Mouse (Mus musculus): Measurements from ENCODE around the gene Plvap. TPM values are rescaled to one million over a fixed set of nuclear protein-coding genes. Genes with fewer than 3 reads are reported as not detected.

Gene Plvap
- polyA plus RNA-seq, 1 experiment from 2014 or later, result 20.8 TPM

DNA sequence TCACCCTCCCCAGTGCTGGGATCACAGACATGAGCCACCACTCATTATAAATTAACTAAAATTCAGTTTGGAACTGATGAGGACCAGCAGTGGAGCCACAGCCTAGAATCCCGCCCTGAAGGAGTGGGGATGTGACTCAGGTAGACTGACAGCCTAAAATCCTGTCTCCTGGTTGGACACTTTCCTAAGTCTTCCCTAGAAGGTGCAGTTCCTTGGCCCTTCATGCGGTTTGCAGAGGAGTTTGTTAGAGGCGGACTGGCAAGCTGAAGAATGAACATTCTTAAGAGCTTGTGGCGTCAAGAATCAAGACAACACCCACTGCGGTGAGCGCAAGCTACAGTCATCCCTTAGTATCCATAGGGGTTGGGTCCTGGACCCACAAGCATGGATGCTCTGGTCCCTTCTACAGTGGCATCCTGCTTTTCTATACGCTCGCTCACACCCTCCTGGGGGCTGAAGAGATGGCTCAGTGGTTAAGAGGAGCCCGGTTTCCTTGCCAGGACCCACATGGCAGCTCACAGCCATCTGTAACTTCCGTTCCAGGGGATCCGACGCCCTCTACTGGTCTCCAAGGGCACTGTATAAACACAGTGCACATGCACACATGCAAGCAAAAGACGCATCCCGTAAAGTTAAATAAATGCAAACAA lies 34.2 kb downstream of the Plvap start:
- Histone ChIP-seq H3K27me3 (no peaks in the 10 kb centered on the region), H3K9me3 (no peaks in the 10 kb centered on the region), H3K36me3 (peaks cover 80% of the 10 kb centered on the region), H3K4me1 (replicated peaks) (peaks cover 43% of the 10 kb centered on the region), H3K4me2 (peak overlapping the region; percentile 71), H3K4me3 (peak overlapping the region; percentile 53), H3K27ac (replicated peaks) (peak overlapping the region; percentile 93), H3K9ac (peak overlapping the region; percentile 78)
- WGBS, result 37% methylated on average over 14 of the region's 14 CpGs
- no peak; the same call in 1 of the 2 replicates for ATAC-seq (ENCODE audit: low read depth)

DNA sequence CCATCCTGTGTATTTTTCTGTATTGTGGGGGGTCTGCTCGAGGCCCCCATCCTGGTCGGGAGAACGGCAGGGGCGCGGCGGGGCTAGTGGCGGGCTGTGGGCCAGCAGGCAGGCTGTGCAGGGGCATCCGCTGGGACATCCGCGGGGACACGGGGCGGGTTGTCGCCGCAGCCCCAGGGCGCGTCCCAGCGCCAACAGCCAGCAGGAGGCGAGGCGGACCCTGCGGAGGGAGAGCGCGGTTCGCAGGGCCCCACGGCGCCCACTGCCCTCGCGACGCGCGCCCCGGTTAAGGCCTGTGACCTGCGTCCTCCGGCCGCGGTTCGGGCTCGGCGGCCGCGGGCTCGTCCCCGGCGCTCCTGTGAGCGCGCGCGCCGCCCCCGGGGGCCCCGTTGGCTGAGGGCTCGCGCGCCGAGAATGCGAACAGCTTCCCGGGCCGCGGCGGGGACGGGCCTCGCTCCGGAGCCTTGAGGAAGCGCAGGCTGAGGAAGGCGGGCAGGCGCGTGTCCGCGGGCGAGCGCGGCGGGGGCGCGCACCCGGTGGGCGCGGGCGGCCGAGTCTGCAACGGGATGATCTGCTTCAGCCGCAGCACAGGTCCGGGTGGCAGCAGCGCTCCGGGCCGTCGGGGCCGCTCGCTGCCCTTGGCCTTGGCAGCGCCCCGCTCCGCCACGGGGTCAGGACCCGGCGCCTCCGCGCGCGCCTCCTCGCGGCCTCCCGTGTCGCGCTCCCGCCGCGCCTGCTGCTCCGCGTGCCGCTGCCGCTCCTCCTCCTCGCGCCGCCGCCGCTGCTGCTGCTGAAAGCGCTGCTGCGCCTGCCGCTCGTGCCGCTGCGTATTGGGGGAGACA lies 35.2 kb downstream of the Plvap start:
- ATAC-seq (ENCODE audit: low read depth), result peak; percentile 59
- peaks cover 80% of the 10 kb centered on the region for H3K36me3 ChIP-seq
- H3K27ac ChIP-seq (replicated peaks), result peak overlapping the region; percentile 93
- H3K4me2 ChIP-seq, result peak overlapping the region; percentile 71
- no peaks in the 10 kb centered on the region for H3K9me3 ChIP-seq
- WGBS, result under 1% methylated on average over 112 of the region's 121 CpGs
- peak overlapping the region; percentile 53 for H3K4me3 ChIP-seq
- H3K9ac ChIP-seq, result peak overlapping the region; percentile 78
- no peaks in the 10 kb centered on the region for H3K27me3 ChIP-seq
- H3K4me1 ChIP-seq (replicated peaks), result peaks cover 34% of the 10 kb centered on the region

DNA sequence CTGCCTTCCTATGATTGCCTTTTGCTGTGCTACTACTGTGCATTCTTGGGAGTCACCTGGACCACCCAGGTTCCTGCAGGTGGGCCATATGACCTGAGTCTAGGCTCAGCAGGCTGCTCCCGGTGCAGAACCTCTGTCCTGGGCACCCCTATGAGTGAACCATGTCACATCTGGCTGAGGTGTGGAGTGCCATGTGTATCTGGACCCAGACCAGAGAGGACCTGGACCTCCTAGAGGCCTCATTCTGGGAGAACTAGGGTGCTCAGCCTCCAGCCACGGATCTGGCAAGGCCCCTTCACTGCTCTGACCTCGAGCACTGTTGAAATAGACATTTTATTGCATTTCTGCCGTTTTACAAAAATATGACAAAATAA lies 35.9 kb downstream of the Plvap start:
- H3K9ac ChIP-seq, result peak overlapping the region; percentile 78
- peak overlapping the region; percentile 71 for H3K4me2 ChIP-seq
- no peaks in the 10 kb centered on the region for H3K27me3 ChIP-seq
- no peak for ATAC-seq (ENCODE audit: low read depth)
- peak overlapping the region; percentile 53 for H3K4me3 ChIP-seq
- WGBS, result 24% methylated on average over 4 of the region's 4 CpGs
- H3K4me1 ChIP-seq (replicated peaks), result peaks cover 34% of the 10 kb centered on the region
- peak overlapping the region; percentile 93 for H3K27ac ChIP-seq (replicated peaks)
- H3K9me3 ChIP-seq, result no peaks in the 10 kb centered on the region
- H3K36me3 ChIP-seq, result peaks cover 79% of the 10 kb centered on the region

DNA sequence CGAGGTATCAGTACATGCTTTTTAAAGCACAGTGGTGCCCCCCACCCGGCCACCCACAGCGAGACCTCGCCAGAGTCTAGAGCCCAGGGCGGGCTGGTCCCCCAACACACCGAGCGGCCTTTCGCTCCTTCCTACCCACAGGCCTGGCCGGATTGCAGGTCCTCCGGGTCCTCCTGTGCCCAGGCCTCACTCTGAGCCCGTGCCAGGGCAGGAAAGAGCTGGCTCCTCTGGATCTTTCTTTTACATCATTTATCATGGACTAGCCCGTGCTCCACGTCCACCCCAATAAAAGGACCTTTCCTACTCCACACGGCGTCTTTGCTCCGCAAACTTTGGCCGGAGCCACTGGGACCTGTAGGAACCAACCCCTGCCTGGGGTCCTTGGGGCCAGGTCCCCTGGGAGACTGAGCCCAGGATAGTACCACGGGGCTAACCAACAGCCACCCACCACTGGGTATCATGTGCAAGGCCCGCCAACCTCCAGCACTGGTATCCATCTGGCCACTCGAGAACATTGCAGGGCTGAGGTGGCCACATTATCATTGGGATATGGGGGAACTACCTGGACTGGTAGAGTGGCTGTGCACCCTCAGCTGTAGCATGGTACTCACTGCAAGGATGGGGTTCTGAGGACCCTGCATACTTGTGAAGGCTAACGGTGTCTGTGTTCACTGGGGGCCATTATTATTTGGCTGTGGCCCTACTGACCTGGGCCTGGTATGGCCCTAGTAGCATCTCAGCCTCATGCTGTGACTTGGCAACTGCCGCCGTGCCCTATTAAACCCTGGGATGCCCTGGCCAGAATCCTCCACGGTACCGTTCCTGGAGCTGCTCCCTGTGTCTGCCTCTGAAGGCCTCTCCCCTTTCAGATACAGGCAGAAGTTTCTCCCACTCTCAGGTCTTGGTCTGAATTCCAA lies 36.5 kb downstream of the Plvap start:
- H3K27ac ChIP-seq (replicated peaks), result peak overlapping the region; percentile 93; the same call in 1 of the 2 replicates
- no peak overlapping the region for H3K4me3 ChIP-seq
- H3K9me3 ChIP-seq, result no peaks in the 10 kb centered on the region
- peaks cover 73% of the 10 kb centered on the region for H3K36me3 ChIP-seq
- no peak overlapping the region for H3K4me2 ChIP-seq
- no peaks in the 10 kb centered on the region for H3K27me3 ChIP-seq
- no peak for ATAC-seq (ENCODE audit: low read depth)
- 88% methylated on average over 25 of the region's 25 CpGs for WGBS
- no peak overlapping the region for H3K9ac ChIP-seq
- H3K4me1 ChIP-seq (replicated peaks), result peaks cover 38% of the 10 kb centered on the region

DNA sequence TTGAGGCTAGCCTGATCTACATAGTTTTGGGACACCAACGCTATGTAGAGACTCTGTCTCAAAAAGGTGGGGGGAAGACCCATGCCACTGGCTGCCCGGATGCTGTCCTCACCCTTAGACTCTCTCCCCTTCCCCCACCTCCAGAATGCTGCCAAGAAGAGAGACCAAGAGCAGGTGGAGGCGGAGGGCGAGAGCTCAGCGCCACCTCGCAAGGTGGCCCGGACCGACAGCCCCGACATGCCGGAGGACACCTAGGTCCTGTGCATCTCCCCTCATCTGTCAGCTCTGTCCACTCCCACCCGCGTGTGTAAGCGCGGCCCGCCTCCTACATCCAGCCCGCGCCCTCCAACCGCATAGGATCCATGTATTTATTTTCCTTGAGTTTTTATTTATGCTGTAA lies 37.2 kb downstream of the Plvap start:
- no peak overlapping the region for H3K4me2 ChIP-seq
- no peaks in the 10 kb centered on the region for H3K9me3 ChIP-seq
- H3K4me3 ChIP-seq, result no peak overlapping the region
- no peaks in the 10 kb centered on the region for H3K27me3 ChIP-seq
- H3K27ac ChIP-seq (replicated peaks), result no peak overlapping the region
- no peak for ATAC-seq (ENCODE audit: low read depth)
- H3K4me1 ChIP-seq (replicated peaks), result peaks cover 43% of the 10 kb centered on the region
- peaks cover 66% of the 10 kb centered on the region for H3K36me3 ChIP-seq
- no peak overlapping the region for H3K9ac ChIP-seq
- WGBS, result 93% methylated on average over 18 of the region's 18 CpGs

DNA sequence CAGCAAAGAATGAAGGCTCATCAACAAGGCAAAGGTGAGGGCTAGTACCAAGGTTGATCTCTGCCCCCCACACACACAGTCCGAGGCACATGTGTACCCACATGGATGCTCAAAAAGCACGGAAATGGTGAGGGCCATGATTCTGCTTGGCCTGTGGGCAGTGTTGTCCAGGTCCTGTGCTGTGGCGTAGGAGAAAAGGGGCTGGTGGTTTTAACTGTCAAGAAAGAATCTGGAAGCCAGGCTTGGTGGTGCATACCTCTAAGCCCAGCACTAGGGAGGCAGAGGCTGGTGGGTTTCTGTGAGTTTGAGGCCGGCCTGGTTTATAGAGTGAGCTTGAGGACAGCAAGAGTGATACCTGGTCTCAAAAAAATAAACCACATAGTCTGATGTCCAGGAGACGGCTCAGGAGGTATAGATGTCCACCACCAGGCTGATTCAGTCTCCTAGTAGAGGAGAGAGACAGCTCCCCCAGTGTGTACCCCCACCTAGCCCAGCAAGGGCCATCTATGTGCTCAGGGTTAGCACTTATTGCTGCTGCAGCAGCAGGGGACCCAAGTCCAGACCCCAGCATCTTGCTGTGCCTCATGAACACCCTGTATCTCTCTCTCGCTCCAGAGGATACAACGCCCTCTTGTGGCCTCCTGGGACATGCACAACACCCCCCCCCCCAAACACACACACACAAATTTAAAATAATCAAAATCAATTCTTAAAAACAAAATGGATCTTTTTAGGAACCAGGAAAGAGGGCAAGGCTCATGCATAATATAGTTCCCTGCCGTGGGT lies 38.8 kb downstream of the Plvap start:
- ATAC-seq (ENCODE audit: low read depth), result no peak
- WGBS, result 89% methylated on average over 8 of the region's 8 CpGs
- H3K36me3 ChIP-seq, result peaks cover 50% of the 10 kb centered on the region

DNA sequence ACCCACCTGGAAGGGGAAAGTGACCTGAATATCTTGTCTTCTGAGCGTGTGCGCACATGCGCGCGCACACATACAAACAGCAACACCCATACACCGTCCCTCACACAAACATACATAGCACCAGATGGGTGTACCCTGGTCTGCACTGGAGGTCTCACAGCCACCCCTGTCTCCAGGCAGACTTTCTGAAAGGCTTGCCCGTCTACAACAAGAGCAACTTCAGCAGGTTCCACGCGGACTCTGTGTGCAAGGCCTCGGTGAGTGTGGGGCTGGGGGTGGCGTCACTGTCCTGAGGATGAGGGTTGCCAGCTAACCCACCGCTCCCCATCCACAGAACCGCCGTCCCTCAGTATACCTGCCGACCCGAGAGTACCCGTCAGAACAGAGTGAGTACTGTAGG lies 39.7 kb downstream of the Plvap start:
- Histone ChIP-seq H3K27me3 (no peaks in the 10 kb centered on the region), H3K9ac (no peak overlapping the region), H3K4me1 (replicated peaks) (peaks cover 32% of the 10 kb centered on the region), H3K4me2 (no peak overlapping the region), H3K36me3 (peaks cover 47% of the 10 kb centered on the region), H3K4me3 (no peak overlapping the region), H3K27ac (replicated peaks) (no peak overlapping the region), H3K9me3 (no peaks in the 10 kb centered on the region)
- WGBS, result 95% methylated on average over 17 of the region's 17 CpGs
- ATAC-seq (ENCODE audit: low read depth), result no peak

More for the DNA sequence above, 38.8 kb downstream of the Plvap start:
- Histone ChIP-seq H3K4me1 (replicated peaks) (peaks cover 42% of the 10 kb centered on the region), H3K9me3 (no peaks in the 10 kb centered on the region), H3K4me3 (no peak overlapping the region), H3K4me2 (no peak overlapping the region), H3K27me3 (no peaks in the 10 kb centered on the region), H3K9ac (no peak overlapping the region), H3K27ac (replicated peaks) (no peak overlapping the region)

DNA sequence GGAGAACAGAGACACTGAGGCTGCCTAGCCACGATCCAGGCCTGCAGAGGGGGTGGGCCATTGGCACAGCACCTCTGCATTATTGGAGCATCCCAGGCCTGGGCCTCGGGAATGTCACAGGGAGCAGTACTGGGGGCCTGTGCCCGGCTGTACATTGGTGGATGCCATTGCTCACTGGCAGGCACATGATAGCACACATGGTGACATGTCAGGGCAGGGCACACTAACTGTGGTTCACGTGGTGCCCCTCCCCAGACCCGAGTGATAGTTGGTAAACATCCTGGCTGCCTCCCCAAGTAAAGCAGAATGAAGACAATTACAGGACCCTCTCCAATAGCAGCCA lies 40.7 kb downstream of the Plvap start:
- no peaks in the 10 kb centered on the region for H3K27me3 ChIP-seq
- no peaks in the 10 kb centered on the region for H3K9me3 ChIP-seq
- no peak overlapping the region for H3K27ac ChIP-seq (replicated peaks)
- peaks cover 27% of the 10 kb centered on the region for H3K4me1 ChIP-seq (replicated peaks)
- ATAC-seq (ENCODE audit: low read depth), result no peak
- H3K36me3 ChIP-seq, result peaks cover 55% of the 10 kb centered on the region
- WGBS, result 87% methylated on average over 5 of the region's 5 CpGs
- peak overlapping the region; percentile 77; the same call in 1 of the 2 replicates for H3K4me3 ChIP-seq
- peak overlapping the region; percentile 91 for H3K4me2 ChIP-seq
- peak overlapping the region; percentile 87; the same call in 1 of the 2 replicates for H3K9ac ChIP-seq

DNA sequence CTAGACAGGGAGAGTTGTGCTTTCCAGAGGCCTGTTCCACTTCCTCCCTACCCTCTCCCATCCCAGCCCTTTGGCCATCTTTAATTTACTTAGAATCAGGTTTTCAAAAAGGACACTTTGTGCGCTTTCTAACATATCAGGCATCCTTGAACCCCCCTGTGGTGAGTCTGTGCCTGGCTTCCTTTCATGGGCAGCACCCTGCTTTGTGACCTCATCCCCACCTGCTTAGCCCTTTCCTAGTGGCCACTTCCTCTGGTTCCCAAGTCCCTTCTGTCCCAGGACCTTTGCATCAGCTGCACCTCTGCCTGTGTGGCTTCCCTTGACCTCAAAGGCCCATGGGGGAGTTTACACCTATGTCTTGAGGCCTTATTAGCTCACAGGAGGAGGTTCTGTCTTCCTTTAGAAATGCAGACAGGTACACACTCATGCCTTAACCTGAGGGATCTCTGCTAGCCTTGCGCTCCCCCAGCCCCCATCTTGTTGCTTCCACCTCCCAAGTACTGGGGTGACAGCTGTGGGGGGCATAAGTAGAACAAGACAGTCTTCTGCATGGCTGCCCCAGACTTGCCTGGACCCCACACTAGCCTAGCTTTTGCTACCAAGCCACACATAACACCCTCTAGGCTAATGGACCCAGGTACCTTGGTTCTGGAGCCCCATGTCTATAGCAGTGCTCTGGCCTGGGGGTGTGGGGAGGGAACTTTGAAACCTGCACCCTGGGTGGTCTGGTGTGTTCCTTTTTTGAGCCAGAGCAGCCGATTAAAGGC lies 41.2 kb downstream of the Plvap start:
- Histone ChIP-seq H3K9me3 (no peaks in the 10 kb centered on the region), H3K4me1 (replicated peaks) (peaks cover 27% of the 10 kb centered on the region), H3K27ac (replicated peaks) (no peak overlapping the region), H3K36me3 (peaks cover 55% of the 10 kb centered on the region), H3K4me2 (peak overlapping the region; percentile 91), H3K9ac (peak overlapping the region; percentile 87), H3K27me3 (no peaks in the 10 kb centered on the region), H3K4me3 (peak overlapping the region; percentile 77)
- no peak for ATAC-seq (ENCODE audit: low read depth)
- 92% methylated on average over 3 of the region's 3 CpGs for WGBS

DNA sequence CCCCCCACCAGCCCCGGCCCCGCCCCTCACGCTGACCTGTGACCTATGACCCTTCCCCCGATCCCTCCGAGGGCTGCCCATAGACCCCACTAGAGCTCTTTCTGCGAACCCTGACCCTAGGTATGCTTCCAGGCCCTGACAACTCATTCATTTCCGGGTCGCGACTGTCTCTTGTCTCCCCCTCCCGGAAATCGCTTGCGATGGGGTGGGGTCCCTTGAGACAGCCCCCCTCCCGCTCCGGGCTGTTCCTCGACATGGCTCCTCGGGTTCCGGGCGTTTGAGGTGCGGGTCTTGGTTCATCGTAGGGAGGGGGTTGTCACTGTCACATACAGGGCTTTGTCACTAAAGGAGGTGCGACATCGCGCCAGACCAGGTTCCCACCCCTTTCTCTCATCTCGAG lies 42.1 kb downstream of the Plvap start:
- H3K4me1 ChIP-seq (replicated peaks), result peaks cover 28% of the 10 kb centered on the region
- ATAC-seq (ENCODE audit: low read depth), result peak; percentile 51
- H3K27me3 ChIP-seq, result no peaks in the 10 kb centered on the region
- 1% methylated on average over 23 of the region's 24 CpGs for WGBS
- peak overlapping the region; percentile 87 for H3K9ac ChIP-seq
- no peaks in the 10 kb centered on the region for H3K9me3 ChIP-seq
- peak overlapping the region; percentile 77 for H3K4me3 ChIP-seq
- H3K27ac ChIP-seq (replicated peaks), result peak overlapping the region; percentile 91
- peak overlapping the region; percentile 91 for H3K4me2 ChIP-seq
- peaks cover 46% of the 10 kb centered on the region for H3K36me3 ChIP-seq

DNA sequence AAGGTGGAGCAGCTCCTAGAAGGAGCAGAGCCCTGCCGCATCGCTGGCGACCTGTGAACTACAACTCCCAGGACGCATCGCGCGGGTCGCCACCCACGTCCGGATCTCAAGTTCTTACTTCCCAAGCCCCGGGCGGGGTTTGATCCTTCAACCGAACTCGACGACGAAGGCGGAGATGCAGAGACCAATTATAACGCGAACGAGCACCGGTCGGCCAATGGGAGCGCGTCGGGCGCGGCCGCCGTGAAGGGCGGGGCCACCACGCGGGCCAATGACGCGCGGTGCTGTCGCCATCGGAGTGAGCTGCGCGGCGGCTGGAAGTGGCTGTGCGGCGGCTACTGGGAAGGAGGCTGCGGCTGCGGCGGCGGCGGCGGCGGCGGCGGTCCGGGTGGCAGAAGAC lies 42.6 kb downstream of the Plvap start, which contains the start of gene Dda1:
Gene Dda1 (plus strand): TSS at position 284 of the 400 bp plus-strand sequence.
- Histone ChIP-seq H3K9ac (peak within 1 kb of the TSS; percentile 87), H3K4me1 (replicated peaks) (peaks cover 33% of the 10 kb centered on the region), H3K9me3 (no peaks in the 10 kb centered on the region), H3K27me3 (no peaks in the 10 kb centered on the region), H3K4me2 (peak within 1 kb of the TSS; percentile 91), H3K27ac (replicated peaks) (peak within 1 kb of the TSS; percentile 91), H3K36me3 (peaks cover 41% of the 10 kb centered on the region), H3K4me3 (peak within 1 kb of the TSS; percentile 77)
- WGBS, result under 1% methylated on average over 45 of the region's 52 CpGs
- ATAC-seq (ENCODE audit: low read depth), result peak; percentile 87
